In genomic region chr8:64389488-64389887, GRCm38 (mm10) we compare ENCODE assay signal across 25 mouse cellular contexts.
DNase-seq lines count a peak whose midpoint lies in the region; ATAC-seq and TF ChIP-seq lines count a peak whose summit lies in the region.
"Had no signal": no experiment of that assay in that cellular context is flagged by ENCODE, and none has a peak within 500 bp of the region (broad histone marks: within the 10 kb centered on the region; RNA-seq: fewer than 3 reads in every experiment).

No protein-coding gene starts in this region.

- WGBS in hindbrain, embryonic 16.5 days: 57% methylated on average over 5 of the region's 5 CpGs
- 79% methylated on average over 5 of the region's 5 CpGs for WGBS in hindbrain, embryonic 10.5 days
- 41% methylated on average over 5 of the region's 5 CpGs for WGBS in neural tube, embryonic 14.5 days

- no peak for TF ChIP-seq POLR2A in brain, embryonic 14.5 days (IDR thresholded peaks at IDR 0.05; ENCODE audit: borderline replicate concordance, extremely low read depth, insufficient read depth, insufficient read length, poor library complexity, severe bottlenecking)

- no peaks in the 10 kb centered on the region for H3K36me3 ChIP-seq in hindbrain, embryonic 16.5 days (ENCODE audit: control insufficient read depth, insufficient read depth, low read length)
- H3K36me3 ChIP-seq in hindbrain, embryonic 10.5 days: no peaks in the 10 kb centered on the region
- H3K36me3 ChIP-seq in neural tube, embryonic 14.5 days (ENCODE audit: control insufficient read depth, insufficient read depth, low read length): no peaks in the 10 kb centered on the region
- H3K36me3 ChIP-seq: embryonic facial prominence, embryonic 15.5 days; hindbrain, embryonic 15.5 days; liver, embryonic 15.5 days; midbrain, embryonic 12.5 days had no signal

- no peaks in the 10 kb centered on the region for H3K27me3 ChIP-seq in hindbrain, embryonic 16.5 days (replicated peaks; ENCODE audit: control insufficient read depth, insufficient read depth, low read length)
- H3K27me3 ChIP-seq in hindbrain, embryonic 10.5 days (ENCODE audit: insufficient read depth, poor library complexity, severe bottlenecking): no peaks in the 10 kb centered on the region
- no peaks in the 10 kb centered on the region for H3K27me3 ChIP-seq in neural tube, embryonic 14.5 days (ENCODE audit: control insufficient read depth, insufficient read depth, low read length)
- H3K27me3 ChIP-seq: embryonic facial prominence, embryonic 15.5 days; forebrain, embryonic 13.5 days; hindbrain, embryonic 15.5 days; liver, embryonic 15.5 days; midbrain, embryonic 12.5 days had no signal

- 0 out of 2 replicates have a peak, but pooled peaks have one; percentile 60 for ATAC-seq in hindbrain, embryonic 16.5 days
- ATAC-seq in neural tube, embryonic 14.5 days (ENCODE audit: low read depth): peak; percentile 54; the same call in 1 of the 2 replicates
- ATAC-seq: CD4-positive, CD25-positive, alpha-beta regulatory T cell, adult 4 months; forebrain, embryonic 13.5 days had no signal

- H3K9me3 ChIP-seq in hindbrain, embryonic 16.5 days (ENCODE audit: control insufficient read depth, low read length): no peaks in the 10 kb centered on the region
- H3K9me3 ChIP-seq in hindbrain, embryonic 10.5 days: no peaks in the 10 kb centered on the region
- H3K9me3 ChIP-seq in neural tube, embryonic 14.5 days (ENCODE audit: control insufficient read depth, low read length): no peaks in the 10 kb centered on the region
- H3K9me3 ChIP-seq: embryonic facial prominence, embryonic 15.5 days; forebrain, embryonic 13.5 days; hindbrain, embryonic 15.5 days; liver, embryonic 15.5 days; midbrain, embryonic 12.5 days had no signal

- no peak for TF ChIP-seq CTCF in brain, embryonic 14.5 days (IDR thresholded peaks at IDR 0.05; ENCODE audit: borderline replicate concordance, extremely low read depth, insufficient read depth, insufficient read length)

- no peak overlapping the region for H3K9ac ChIP-seq in hindbrain, embryonic 16.5 days (ENCODE audit: low read depth, low read length)
- H3K9ac ChIP-seq in neural tube, embryonic 14.5 days (replicated peaks; ENCODE audit: low read depth, low read length): no peak overlapping the region
- H3K9ac ChIP-seq: embryonic facial prominence, embryonic 15.5 days; forebrain, embryonic 13.5 days; hindbrain, embryonic 15.5 days; liver, embryonic 15.5 days; lung, embryonic 14.5 days; midbrain, embryonic 12.5 days had no signal

- H3K27ac ChIP-seq in hindbrain, embryonic 16.5 days (ENCODE audit: low read depth, low read length): no peak overlapping the region
- no peak overlapping the region for H3K27ac ChIP-seq in hindbrain, embryonic 10.5 days
- no peak overlapping the region for H3K27ac ChIP-seq in neural tube, embryonic 14.5 days (ENCODE audit: low read depth, low read length)
- H3K27ac ChIP-seq: embryonic facial prominence, embryonic 15.5 days; forebrain, embryonic 13.5 days; hindbrain, embryonic 15.5 days; kidney, postnatal 0 days; liver, embryonic 15.5 days; midbrain, embryonic 12.5 days had no signal

- H3K4me1 ChIP-seq in hindbrain, embryonic 16.5 days (ENCODE audit: control insufficient read depth, insufficient read depth, low read depth, low read length): no peaks in the 10 kb centered on the region
- H3K4me1 ChIP-seq in hindbrain, embryonic 10.5 days (replicated peaks): no peaks in the 10 kb centered on the region
- H3K4me1 ChIP-seq in neural tube, embryonic 14.5 days (ENCODE audit: control insufficient read depth, insufficient read depth, low read length): 0 out of 2 replicates have a peak, but pooled peaks cover 2% of the 10 kb centered on the region
- H3K4me1 ChIP-seq: embryonic facial prominence, embryonic 15.5 days; forebrain, embryonic 13.5 days; hindbrain, embryonic 15.5 days; liver, embryonic 15.5 days; midbrain, embryonic 12.5 days had no signal

- no peak for DNase-seq in hindbrain, embryonic 10.5 days (ENCODE audit: low spot score)
- peak; percentile 49 for DNase-seq in brain, embryonic 14.5 days (ENCODE audit: low read depth)
- peak; percentile 13 to 47 for DNase-seq in gastrocnemius, adult 8-10 months (ENCODE audit: low spot score in 2 of 2)
- no peak for DNase-seq in layer of hippocampus, adult 9-10 months (ENCODE audit: low spot score)
- DNase-seq in embryo, embryonic 11 days: no peak
- DNase-seq: adrenal gland, postnatal 14 days; cerebellum, adult 11-12 months; cerebellum, postnatal 10 days; heart, adult 18-20 months; heart, postnatal 36 days; kidney, adult 2 months; kidney, postnatal 4 days; layer of hippocampus, postnatal 36 days; left cerebral cortex, postnatal 4 days; lung, embryonic 14.5 days had no signal

- no peak overlapping the region for H3K4me2 ChIP-seq in hindbrain, embryonic 16.5 days (ENCODE audit: low read length)
- no peak overlapping the region for H3K4me2 ChIP-seq in neural tube, embryonic 14.5 days (ENCODE audit: low read depth, low read length)
- H3K4me2 ChIP-seq: embryonic facial prominence, embryonic 15.5 days; forebrain, embryonic 13.5 days; heart, embryonic 11.5 days; hindbrain, embryonic 15.5 days; liver, embryonic 15.5 days; lung, embryonic 14.5 days; midbrain, embryonic 12.5 days had no signal

- H3K4me3 ChIP-seq in hindbrain, embryonic 16.5 days (ENCODE audit: low read length): no peak overlapping the region
- H3K4me3 ChIP-seq in hindbrain, embryonic 10.5 days: no peak overlapping the region
- no peak overlapping the region for H3K4me3 ChIP-seq in neural tube, embryonic 14.5 days (ENCODE audit: low read depth, low read length)
- H3K4me3 ChIP-seq: embryonic facial prominence, embryonic 15.5 days; forebrain, embryonic 13.5 days; hindbrain, embryonic 15.5 days; liver, embryonic 15.5 days; midbrain, embryonic 12.5 days had no signal

Comparison
In these comparisons a context has a peak if more than half of its experiments do, and no peak if none do; other contexts are left out.
1. DNase-seq: peak in brain, embryonic 14.5 days (single experiment) and gastrocnemius, adult 8-10 months (2 of 2); none in hindbrain, embryonic 10.5 days (single experiment), layer of hippocampus, adult 9-10 months (single experiment) and embryo, embryonic 11 days (single experiment).